Mouse (Mus musculus): ENCODE measurements around the gene Akt2. TPM values are rescaled to one million over a fixed set of nuclear protein-coding genes. Genes with fewer than 3 reads are reported as not detected.
A peak's percentile ranks its signal among the peaks of the same experiment; 100 is the strongest.

Akt2 gene
- total and polyA plus RNA-seq, 3 experiments, result 134 to 219 (median 181) TPM

DNA sequence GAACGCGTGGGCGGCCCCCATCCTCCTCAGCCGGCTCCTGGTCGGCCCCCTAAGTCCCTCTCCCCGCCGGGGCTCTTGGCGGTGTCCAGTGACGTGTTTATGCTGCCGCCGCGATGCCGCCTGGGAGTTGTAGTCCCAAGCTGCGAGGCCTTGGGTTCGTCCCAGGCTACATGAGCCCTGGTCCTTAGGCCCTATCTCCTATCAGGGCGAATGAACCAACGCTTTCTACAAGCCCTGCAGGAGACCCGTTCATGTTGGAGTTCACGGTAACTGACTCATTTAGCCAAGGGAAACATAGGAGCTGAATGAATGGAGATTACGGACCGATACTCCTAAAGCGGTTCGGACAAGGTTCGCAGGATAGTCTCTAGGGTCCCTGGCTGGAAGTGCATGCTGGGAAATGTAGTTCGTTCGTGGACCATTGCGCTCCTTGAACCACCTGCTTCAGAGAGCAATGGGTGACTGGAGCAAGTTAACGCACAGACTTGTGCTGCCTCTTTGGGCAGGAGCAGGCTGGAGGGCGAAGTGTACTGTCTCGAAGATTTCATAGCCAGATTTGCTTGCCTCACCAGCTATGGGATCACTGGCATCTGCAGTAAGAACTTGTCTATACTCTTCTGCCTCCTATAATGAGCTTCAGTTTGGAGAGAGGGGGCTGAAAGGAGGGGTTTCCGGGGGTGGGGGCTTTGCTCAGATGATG is 83.3 kb downstream of the Akt2 start, which contains the start of gene Map3k10:
Gene Map3k10 (minus strand): TSS at position 77 of the 700 bp plus-strand sequence.
- peak within 1 kb of the TSS; percentile 86 for H3K9ac ChIP-seq (ENCODE audit: low read depth, low read length)
- WGBS, result 1% methylated on average over 28 of the region's 31 CpGs
- peaks cover 8% of the 10 kb centered on the region for H3K4me1 ChIP-seq (ENCODE audit: control insufficient read depth, insufficient read depth, low read length)
- intact Hi-C loops (cut with DNase I), result loop anchor here (2.0 to 10.0 kb wide), 2 partner anchors 14 to 320 kb away; partner anchors contain the start of genes Gm20479, Shkbp1 and Zfp607b
- H3K36me3 ChIP-seq (ENCODE audit: control insufficient read depth, insufficient read depth, low read length), result no peaks in the 10 kb centered on the region
- H3K79me2 ChIP-seq (replicated peaks; ENCODE audit: control insufficient read depth, insufficient read depth, low read length), result peaks cover 2% of the 10 kb centered on the region; the same call in 1 of the 2 replicates
- peak within 1 kb of the TSS; percentile 95 for H3K27ac ChIP-seq
- DNase-seq, result peak; percentile 95 to 97
- peak within 1 kb of the TSS; percentile 56 for H3K4me3 ChIP-seq
- no peaks in the 10 kb centered on the region for H3K27me3 ChIP-seq (ENCODE audit: control insufficient read depth, insufficient read depth, low read length)
- TF ChIP-seq EP300 (IDR thresholded peaks at IDR 0.05; ENCODE audit: insufficient read depth, low read depth, low read length), result 0 out of 2 replicates have a peak, but pooled peaks have one; percentile 19
- TF ChIP-seq POLR2A (IDR thresholded peaks at IDR 0.05; ENCODE audit: insufficient read depth, low read depth, low read length), result peak; percentile 23; the same call in 1 of the 2 replicates
- TF ChIP-seq CTCF (IDR thresholded peaks at IDR 0.05), result no peak

DNA sequence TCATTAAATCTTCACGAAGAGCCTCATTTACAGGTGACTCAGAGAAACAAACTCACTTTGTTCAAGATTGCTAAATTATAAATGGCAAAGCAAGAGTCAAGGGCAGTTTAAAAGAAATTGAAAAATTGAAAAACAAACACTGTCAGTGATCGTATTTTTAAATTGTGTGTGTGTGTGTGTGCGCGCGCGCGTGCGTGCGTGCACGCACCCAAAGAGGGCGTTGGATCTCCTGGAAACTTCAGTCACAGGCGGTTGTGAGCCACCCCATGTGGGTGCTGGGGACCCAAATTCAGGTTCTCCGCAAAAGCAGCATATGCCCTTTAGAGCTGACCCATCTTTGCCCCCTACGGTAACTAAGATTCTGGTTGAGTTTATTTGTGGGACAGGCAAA is 83.9 kb downstream of the Akt2 start:
- 30% methylated on average over 14 of the region's 14 CpGs for WGBS
- no peak for DNase-seq
- H3K27me3 ChIP-seq (ENCODE audit: control insufficient read depth, insufficient read depth, low read length), result no peaks in the 10 kb centered on the region
- no peak overlapping the region for H3K27ac ChIP-seq
- no peak overlapping the region for H3K9ac ChIP-seq (ENCODE audit: low read depth, low read length)
- H3K4me1 ChIP-seq (ENCODE audit: control insufficient read depth, insufficient read depth, low read length), result peaks cover 8% of the 10 kb centered on the region
- no peaks in the 10 kb centered on the region for H3K36me3 ChIP-seq (ENCODE audit: control insufficient read depth, insufficient read depth, low read length)
- TF ChIP-seq CTCF (IDR thresholded peaks at IDR 0.05) (no peak), POLR2A (IDR thresholded peaks at IDR 0.05; ENCODE audit: insufficient read depth, low read depth, low read length) (no peak), EP300 (IDR thresholded peaks at IDR 0.05; ENCODE audit: insufficient read depth, low read depth, low read length) (no peak)
- intact Hi-C loops (cut with DNase I), result loop anchor here (2.0 to 10.0 kb wide), 2 partner anchors 14 to 320 kb away; partner anchors contain the start of genes Gm20479, Shkbp1 and Zfp607b
- H3K79me2 ChIP-seq (replicated peaks; ENCODE audit: control insufficient read depth, insufficient read depth, low read length), result peaks cover 2% of the 10 kb centered on the region; the same call in 1 of the 2 replicates
- H3K4me3 ChIP-seq, result no peak overlapping the region

DNA sequence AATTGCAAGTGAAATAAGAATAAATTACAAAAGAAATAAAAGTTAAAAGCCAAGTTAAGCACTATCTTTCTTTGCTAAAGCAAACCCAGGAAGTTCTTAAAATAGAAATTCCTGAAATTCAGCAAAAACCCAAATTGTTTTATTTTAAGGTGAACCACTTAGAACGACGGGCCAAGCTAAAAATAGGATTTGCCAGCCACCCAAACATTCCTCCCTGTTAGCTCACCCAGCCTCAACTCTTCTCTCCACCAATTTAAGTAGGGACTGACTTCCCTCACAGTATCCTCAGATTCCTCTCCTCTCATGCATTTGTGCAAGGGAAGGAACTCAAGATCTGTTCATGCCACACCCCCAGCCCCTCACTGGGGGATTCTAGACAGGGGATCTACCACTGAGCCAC is 91.9 kb downstream of the Akt2 start:
- H3K4me3 ChIP-seq, result no peak overlapping the region
- H3K4me1 ChIP-seq (ENCODE audit: control insufficient read depth, insufficient read depth, low read length), result no peaks in the 10 kb centered on the region; the same call in 1 of the 2 replicates
- TF ChIP-seq CTCF (IDR thresholded peaks at IDR 0.05), result no peak
- TF ChIP-seq EP300 (IDR thresholded peaks at IDR 0.05; ENCODE audit: insufficient read depth, low read depth, low read length), result no peak
- no peak for TF ChIP-seq POLR2A (IDR thresholded peaks at IDR 0.05; ENCODE audit: insufficient read depth, low read depth, low read length)
- no peak overlapping the region for H3K27ac ChIP-seq
- no peaks in the 10 kb centered on the region for H3K36me3 ChIP-seq (ENCODE audit: control insufficient read depth, insufficient read depth, low read length)
- H3K27me3 ChIP-seq (ENCODE audit: control insufficient read depth, insufficient read depth, low read length), result no peaks in the 10 kb centered on the region
- intact Hi-C loops (cut with DNase I), result no loop called here
- no peaks in the 10 kb centered on the region for H3K79me2 ChIP-seq (replicated peaks; ENCODE audit: control insufficient read depth, insufficient read depth, low read length)
- H3K9ac ChIP-seq (ENCODE audit: low read depth, low read length), result no peak overlapping the region
- DNase-seq, result no peak
- 2% methylated on average over 2 of the region's 2 CpGs for WGBS

DNA sequence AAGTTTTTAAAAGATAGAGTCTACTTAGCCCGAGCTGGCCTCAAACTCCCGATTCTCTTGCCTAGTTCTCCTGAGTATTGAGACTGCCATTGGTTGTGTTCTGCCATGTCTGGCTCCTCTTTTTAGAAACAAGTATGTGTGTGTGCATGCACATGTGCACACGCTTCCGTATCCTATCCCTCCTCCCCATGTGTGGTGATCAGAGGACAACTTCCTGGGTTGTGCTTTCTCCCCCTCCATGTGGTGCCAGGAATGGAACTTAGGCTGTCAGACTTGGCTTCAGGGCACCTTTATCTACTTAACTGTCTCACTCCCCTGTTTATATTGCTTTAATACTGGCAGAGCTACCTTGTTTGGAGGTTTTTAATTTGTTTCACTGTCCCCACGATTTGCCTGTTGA is 93.9 kb downstream of the Akt2 start:
- no peak overlapping the region for H3K4me3 ChIP-seq
- no peak for DNase-seq
- TF ChIP-seq POLR2A (IDR thresholded peaks at IDR 0.05; ENCODE audit: insufficient read depth, low read depth, low read length), result no peak
- no peak for TF ChIP-seq EP300 (IDR thresholded peaks at IDR 0.05; ENCODE audit: insufficient read depth, low read depth, low read length)
- no peak for TF ChIP-seq CTCF (IDR thresholded peaks at IDR 0.05)
- 23% methylated on average over 5 of the region's 5 CpGs for WGBS
- no peak overlapping the region for H3K9ac ChIP-seq (ENCODE audit: low read depth, low read length)
- H3K27me3 ChIP-seq (ENCODE audit: control insufficient read depth, insufficient read depth, low read length), result no peaks in the 10 kb centered on the region
- H3K79me2 ChIP-seq (replicated peaks; ENCODE audit: control insufficient read depth, insufficient read depth, low read length), result no peaks in the 10 kb centered on the region
- no peak overlapping the region for H3K27ac ChIP-seq
- intact Hi-C loops (cut with DNase I), result loop anchor here (1.0 to 5.0 kb wide), 5 partner anchors 34 to 553 kb away; partner anchors contain the start of genes Akt2 and Ltbp4
- no peaks in the 10 kb centered on the region for H3K36me3 ChIP-seq (ENCODE audit: control insufficient read depth, insufficient read depth, low read length)
- no peaks in the 10 kb centered on the region; the same call in 1 of the 2 replicates for H3K4me1 ChIP-seq (ENCODE audit: control insufficient read depth, insufficient read depth, low read length)

DNA sequence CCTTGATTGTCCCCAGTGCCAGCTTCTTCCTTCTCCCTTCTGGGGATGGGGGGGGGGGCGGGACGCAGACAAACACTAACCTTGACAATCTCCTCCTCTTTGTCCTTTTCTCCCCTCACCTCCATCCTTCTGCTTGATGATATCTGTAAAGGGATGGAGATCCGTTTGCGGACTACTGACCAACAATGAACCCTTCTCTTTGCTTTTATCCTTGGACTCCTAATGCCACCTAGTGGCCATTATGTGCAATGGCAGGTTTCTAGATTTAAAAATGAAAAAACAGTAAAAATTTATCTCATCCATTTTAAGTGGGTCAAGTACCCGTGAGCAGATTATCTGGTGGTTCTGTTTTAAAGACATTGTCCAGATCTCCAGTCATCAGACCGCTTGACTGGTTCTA is 94.3 kb downstream of the Akt2 start:
- DNase-seq, result no peak
- 0% methylated on average over 6 of the region's 6 CpGs for WGBS
- TF ChIP-seq POLR2A (IDR thresholded peaks at IDR 0.05; ENCODE audit: insufficient read depth, low read depth, low read length) (no peak), CTCF (IDR thresholded peaks at IDR 0.05) (peak; percentile 80)

DNA sequence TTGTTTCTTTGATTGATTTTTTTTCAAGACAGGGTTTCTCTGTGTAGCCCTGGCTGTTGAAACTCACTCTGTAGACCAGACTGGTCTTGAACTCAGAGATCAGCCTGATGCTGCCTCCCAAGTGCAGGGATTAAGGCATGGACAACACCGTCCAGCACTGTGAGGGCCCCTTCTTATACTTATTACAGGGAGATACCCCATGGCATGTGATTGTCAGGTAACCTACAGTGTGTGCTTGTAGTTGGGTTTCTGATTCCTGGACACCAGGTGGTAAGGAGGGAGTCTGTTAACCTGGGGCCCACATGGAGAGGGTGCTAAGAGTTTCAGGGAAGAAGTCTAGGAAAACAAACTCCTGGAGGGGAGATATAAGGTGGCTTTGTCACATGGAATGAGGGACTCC is 95.7 kb downstream of the Akt2 start:
- no peaks in the 10 kb centered on the region; the same call in 1 of the 2 replicates for H3K4me1 ChIP-seq (ENCODE audit: control insufficient read depth, insufficient read depth, low read length)
- DNase-seq, result no peak
- TF ChIP-seq CTCF (IDR thresholded peaks at IDR 0.05) (no peak), EP300 (IDR thresholded peaks at IDR 0.05; ENCODE audit: insufficient read depth, low read depth, low read length) (no peak), POLR2A (IDR thresholded peaks at IDR 0.05; ENCODE audit: insufficient read depth, low read depth, low read length) (no peak)
- WGBS, result 88% methylated on average over 1 of the region's 1 CpGs
- H3K79me2 ChIP-seq (replicated peaks; ENCODE audit: control insufficient read depth, insufficient read depth, low read length), result no peaks in the 10 kb centered on the region
- H3K27me3 ChIP-seq (ENCODE audit: control insufficient read depth, insufficient read depth, low read length), result no peaks in the 10 kb centered on the region
- H3K4me3 ChIP-seq, result no peak overlapping the region
- H3K27ac ChIP-seq, result no peak overlapping the region
- no peak overlapping the region for H3K9ac ChIP-seq (ENCODE audit: low read depth, low read length)
- intact Hi-C loops (cut with DNase I), result loop anchor here (5.0 kb wide), 3 partner anchors 95 to 555 kb away; partner anchors contain the start of genes Akt2 and Ltbp4
- H3K36me3 ChIP-seq (ENCODE audit: control insufficient read depth, insufficient read depth, low read length), result no peaks in the 10 kb centered on the region

More for the DNA sequence above, 94.3 kb downstream of the Akt2 start:
- Histone ChIP-seq H3K79me2 (replicated peaks; ENCODE audit: control insufficient read depth, insufficient read depth, low read length) (no peaks in the 10 kb centered on the region), H3K4me1 (ENCODE audit: control insufficient read depth, insufficient read depth, low read length) (no peaks in the 10 kb centered on the region; the same call in 1 of the 2 replicates), H3K27ac (no peak overlapping the region), H3K9ac (ENCODE audit: low read depth, low read length) (no peak overlapping the region), H3K36me3 (ENCODE audit: control insufficient read depth, insufficient read depth, low read length) (no peaks in the 10 kb centered on the region), H3K27me3 (ENCODE audit: control insufficient read depth, insufficient read depth, low read length) (no peaks in the 10 kb centered on the region), H3K4me3 (no peak overlapping the region)
- intact Hi-C loops (cut with DNase I), result loop anchor here (1.0 to 5.0 kb wide), 5 partner anchors 34 to 553 kb away; partner anchors contain the start of genes Akt2 and Ltbp4

Data from heart, adult 2 months (tissue).